Mouse (Mus musculus) ovary, postnatal 36 days (tissue): Measurements from ENCODE around the gene Kctd19.

Experiments
- DNase-seq: peaks from one replicate; pipeline ENCODE4 v3.0.0; 2022; ENCODE audit warnings: low spot score, mixed read lengths

Gene Kctd19

DNA sequence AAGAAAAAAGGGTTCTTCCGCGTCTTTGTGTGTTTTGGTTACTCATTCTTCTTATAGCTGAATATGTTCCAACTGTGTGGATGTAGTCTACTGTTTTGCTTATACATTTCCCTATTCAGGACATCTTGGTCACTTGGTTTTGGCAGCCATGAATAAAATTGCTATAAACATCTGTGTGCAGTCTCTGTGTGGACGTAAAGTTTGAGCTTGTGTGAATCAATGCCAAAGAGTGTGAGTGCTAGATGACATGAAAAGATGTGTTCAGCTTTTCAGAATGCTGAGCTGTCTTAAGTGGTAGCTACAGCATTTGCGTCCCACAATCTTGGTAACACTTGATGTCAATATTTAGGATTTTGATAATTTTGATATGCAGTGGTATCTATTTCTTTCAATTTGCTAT lies 6.5 kb upstream of the Kctd19 start:
- no peak for DNase-seq

DNA sequence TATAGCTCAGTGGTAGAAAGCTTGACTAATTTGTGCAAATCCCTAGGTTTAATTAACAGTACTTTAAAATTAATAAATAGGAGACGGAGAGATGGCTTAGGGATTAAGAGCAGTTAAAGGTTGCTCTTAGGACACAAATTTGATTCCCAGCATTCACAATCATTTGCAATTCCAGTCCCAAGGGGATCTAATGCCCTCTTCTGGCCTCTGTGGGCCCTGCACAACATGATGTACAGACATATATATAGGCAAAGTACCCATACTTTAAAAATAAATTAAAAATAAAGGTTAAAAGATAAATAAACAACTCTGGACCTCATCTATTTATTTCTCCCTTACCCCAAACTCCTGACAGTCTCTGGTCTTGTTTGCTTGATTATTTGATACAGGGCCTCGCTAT lies 5.7 kb upstream of the Kctd19 start:
- DNase-seq, result no peak

DNA sequence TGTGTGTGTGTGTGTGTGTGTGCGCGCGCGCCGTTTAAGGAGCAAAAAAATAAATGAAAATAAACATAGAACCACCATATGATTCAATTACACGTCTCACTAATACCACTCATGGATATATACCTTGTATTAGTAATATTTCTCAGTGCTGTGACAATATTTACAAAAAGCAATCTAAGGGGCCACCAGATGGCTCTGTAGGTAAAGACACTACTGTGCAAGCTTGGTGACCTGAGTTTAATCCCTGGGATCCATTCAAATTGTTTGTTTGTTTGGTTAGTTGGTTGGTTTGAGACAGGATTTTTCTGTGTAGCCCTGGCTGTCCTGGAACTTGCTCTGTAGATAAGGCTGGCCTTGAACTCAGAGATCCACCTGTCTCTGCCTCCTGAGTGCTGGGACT lies 3.4 kb downstream of the Kctd19 start:
- no peak for DNase-seq

DNA sequence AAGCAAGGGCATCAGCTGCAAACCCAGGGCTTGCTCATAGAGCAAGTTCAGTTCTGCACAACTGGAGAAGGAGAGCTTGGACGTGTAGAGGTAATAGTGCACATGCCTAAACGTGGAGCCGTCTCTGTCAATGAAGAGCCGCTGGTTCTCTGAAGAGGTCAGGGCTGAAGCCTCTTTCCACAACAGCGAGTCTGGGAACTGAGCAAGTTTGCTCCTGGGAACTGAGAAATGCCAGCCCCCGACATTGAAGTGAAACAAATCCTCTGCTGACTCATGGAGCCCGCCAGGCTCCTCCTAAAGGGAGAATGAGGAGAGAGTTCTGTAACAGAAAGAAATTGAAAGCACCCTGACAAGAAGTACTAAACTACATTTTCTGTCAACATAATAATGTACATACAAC lies 5.0 kb downstream of the Kctd19 start:
- no peak for DNase-seq

DNA sequence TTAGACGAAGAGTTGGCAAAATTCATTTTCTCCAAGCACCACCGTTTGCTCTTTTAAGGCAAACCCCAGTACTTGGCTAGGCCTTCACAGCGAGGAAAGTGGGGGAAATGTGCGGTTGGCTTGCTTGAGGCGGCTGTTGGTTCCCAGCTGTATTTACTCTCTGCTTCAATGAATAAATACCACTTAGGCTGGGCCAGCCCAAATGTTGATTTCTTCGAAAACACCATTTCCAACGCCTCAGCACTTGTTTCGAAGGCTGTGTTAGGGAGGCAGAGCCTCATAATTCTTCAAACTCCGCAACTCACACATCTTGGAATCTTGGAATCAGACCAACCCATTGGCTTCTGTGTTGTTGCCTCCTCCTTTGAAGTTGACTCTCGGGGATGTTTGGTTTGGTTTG lies 6.9 kb downstream of the Kctd19 start:
- no peak for DNase-seq

DNA sequence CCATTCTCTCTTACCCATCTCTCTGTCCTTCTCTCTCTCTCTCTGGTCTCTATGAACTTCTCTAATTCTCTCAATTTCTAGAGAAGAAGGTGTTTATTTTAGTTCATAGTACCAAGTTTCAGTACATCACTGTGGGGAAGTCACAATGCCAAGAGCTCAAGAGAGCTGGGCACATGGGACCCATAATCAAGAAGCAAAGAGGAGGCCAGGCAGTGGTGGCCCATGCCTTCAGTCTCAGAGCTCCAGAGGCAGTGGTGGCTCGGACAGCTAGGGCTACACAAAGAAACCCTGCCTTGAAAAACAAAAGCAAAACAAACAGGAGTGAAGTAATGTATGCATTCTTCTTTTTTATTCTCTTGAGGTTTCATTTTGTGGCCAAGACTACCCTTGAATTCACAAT lies 8.8 kb downstream of the Kctd19 start:
- no peak for DNase-seq

DNA sequence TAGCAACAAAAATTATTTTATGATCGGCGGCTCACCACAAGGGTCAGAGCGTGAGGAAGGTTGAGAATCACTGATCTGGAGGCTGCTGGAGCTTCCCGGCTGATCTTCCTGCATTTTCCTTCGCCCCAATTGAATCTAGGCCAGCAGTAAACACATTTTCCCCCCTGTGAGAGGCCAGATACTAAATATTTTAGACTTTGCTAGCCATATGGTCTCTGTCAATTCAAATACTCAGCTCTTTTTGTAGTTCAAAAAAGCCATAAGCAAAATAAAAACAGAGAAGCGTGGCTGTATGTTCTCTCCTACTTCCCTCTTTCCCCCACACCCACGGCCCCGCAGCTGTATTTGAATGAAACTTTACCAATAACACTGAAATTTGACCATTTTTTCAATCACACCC lies 9.8 kb downstream of the Kctd19 start:
- no peak for DNase-seq

DNA sequence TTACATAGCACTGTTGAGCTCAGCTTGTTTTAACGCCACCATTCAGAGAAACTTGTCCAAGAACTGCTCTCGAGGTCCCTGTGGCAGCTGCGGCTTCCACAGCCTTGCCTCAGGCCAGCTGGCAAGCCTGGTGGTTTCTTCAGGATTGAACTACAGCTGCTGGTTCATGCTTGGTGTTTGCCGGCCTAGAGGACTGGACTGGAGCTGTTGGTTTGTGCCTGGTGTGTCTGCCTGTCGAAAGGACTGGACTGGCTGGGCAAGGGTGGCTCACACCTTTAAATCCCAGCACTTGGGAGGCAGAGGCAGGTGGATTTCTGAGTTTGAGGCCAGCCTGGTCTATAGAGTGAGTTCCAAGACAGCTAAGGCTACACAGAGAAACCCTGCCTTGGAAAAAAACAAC lies 13.3 kb downstream of the Kctd19 start:
- no peak for DNase-seq

DNA sequence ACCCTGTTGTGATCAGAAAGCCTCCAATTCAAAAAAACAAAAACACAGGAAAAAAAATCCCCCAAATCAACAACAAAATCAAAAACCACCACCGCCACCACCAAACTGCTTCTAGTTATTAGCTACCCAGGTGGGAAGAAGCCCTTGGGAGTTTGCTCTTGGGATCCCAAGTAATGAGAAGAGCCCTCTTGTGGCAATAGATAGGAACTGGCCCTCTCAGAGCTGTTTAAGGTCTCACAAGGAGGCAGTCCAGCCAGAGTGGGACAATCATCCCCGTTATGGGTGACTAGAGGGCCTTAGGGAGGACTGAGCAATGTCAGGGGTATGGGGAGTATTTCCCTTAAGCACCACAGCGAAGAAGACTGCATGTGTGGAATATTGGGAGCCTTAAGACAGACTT lies 15.6 kb downstream of the Kctd19 start:
- no peak for DNase-seq

DNA sequence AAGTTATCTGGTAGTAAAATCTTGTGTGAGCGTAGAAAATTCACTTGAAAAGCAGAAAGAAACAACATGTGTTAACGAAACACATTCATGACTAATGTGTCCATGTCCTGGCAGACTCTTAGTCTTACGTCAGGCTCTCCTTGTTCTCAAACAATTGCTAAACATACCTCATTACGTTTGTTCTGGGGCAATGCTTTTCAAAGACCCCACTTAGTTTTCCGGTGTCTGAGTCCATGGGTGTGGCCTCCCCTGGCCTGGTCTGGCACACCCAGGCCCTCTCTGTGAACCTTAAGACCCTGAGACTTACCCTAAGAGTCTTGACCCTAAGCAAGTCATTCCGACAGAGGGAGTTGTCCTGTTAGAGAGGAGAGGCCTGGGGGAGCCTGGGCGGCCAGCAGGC lies 19.4 kb downstream of the Kctd19 start:
- no peak for DNase-seq

DNA sequence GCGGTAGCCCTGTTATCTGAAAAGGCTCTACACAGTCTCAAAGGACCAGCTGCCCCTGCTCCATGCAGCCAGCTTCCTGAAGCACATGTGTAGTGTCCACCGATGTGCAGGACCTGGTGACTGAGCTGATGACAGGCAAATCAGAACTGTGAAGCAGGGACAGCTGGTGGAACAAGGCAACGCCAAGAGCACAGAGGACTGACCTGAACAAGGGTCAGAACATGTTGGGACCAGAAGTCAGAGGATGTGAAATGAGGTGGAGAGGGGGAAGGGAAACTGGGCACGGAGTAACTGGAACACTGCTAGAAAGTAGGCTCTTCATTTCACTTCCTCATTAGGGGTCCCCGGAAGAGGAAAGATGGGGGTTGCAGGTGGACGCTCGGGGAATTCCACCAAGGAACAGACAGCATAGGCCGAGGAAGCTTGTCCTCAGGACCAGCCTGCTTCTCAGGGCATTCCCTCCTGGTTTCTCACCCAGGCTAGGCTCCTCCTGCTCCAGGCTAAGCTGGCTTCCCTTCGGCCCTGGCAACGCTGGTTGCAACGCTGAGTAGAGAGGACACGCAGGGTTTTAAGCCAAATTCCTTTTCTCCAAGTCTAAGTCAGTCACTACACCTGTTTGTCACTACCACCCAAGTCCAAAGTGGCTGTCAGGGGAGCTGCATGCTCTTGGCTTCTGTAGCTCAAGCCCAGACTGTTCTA lies 20.1 kb downstream of the Kctd19 start:
- no peak for DNase-seq

DNA sequence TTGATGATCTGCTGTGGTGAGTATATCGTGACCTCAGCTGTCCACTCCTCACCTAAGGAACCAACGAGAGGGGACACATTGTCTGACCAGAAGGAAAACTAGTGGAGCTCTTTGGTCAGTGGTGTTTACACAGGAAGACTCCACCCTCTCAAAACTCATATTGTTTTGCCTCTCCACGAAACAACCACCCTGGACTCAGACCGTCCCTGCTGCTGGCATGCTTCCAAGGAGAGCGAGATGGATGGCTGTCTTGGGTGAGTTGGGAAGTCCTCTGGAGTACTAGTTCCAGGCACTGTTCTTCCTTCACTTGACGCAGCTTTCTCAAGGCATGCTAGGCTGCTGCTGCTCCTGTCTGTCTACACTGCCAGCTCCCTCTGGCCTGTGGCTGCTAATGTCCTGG lies 24.2 kb downstream of the Kctd19 start:
- no peak for DNase-seq

DNA sequence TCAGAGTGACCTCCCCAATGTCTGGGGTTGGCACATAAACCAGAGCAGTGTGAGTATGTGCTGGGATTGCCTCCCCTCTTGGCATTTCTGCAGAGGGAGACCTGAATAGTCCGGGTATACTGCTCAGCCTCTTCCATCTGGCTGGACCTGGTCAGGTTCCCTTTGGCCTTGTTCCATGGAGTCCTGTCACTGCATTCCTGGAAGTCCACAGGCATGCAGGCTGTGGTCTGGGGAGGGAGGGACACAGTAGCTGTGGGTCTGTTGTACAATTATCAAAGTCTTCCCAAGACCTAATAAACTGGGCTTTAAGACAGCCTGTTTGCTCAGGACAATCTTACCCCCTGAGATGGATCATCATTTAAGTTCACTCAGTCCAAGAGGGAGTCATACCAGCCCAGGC lies 26.2 kb downstream of the Kctd19 start:
- DNase-seq, result no peak

DNA sequence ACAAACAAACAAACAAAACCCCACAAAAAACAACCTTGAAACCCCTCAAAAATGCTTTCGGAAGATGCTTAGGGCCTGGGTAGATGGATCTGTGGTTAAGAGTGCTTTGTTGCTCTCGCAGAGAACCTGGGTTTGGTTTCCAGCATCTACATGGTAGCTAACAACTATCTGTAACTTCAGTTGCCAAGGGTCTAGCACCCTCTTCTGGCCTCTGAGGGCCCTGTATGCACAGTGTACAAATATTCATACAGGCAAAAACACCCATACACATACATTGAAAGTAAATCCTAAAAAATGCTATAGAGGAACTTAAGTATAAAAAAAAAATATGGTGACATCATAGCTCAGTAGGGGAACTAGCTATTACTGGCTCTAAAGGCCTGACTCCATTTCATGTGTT lies 29.2 kb downstream of the Kctd19 start:
- DNase-seq, result no peak

DNA sequence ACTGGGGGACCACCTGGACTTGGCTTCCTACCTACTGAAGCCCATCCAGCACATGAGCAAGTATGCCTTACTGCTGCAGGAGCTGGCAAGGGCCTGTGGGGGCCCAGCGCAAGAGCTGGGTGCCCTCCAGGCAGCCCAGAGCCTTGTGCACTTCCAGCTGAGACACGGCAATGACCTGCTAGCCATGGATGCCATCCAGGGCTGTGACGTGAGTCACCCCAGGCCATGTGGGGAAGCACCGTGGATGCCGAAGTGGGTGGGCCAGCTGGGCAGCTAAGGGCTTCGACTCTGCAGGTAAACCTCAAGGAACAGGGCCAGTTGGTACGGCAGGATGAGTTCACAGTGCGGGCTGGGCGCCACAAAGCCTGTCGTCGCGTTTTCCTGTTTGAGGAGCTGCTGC lies 33.0 kb downstream of the Kctd19 start:
- DNase-seq, result no peak

DNA sequence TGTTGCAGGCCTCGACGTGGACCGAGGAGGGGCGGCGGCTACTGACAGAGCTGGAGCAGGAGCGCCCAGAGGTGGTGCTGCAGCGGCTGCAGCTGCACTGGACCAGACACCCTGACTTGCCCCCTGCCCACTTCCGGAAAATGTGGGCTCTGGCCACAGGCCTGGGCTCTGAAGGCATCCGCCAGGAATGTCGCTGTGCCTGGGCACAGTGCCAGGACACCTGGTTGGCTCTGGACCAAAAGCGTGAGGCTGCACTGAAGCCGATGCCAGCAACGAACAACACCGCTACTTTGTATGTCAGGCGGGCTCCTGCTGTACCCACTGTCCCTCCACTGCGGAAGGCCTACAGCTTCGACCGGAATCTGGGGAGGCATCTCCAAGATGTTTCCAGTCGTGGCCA lies 34.6 kb downstream of the Kctd19 start:
- DNase-seq, result peak; percentile 57

DNA sequence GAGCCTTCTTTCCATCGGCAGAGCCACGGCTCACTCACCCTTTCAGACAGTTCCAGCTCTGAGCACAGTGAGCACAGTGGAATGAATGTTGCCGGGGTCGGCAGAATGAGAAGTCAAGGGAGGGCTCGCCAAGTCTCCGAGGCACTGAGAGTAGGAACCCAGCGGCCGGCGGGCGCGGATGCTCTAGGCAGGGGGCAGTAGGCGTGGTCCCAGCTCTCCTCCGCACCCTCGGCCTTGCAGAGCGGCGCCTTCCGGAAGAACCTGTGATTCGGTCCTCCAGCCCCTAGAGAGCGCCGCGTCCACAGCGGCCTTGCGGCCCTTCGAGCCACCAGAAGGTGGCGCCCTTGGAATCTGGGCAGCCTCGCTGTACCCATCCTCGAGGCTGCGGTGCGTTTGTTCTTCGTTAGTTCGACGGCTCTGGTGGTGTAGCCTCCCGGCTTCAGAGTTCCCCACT lies 38.8 kb downstream of the Kctd19 start:
- DNase-seq, result peak; percentile 45

DNA sequence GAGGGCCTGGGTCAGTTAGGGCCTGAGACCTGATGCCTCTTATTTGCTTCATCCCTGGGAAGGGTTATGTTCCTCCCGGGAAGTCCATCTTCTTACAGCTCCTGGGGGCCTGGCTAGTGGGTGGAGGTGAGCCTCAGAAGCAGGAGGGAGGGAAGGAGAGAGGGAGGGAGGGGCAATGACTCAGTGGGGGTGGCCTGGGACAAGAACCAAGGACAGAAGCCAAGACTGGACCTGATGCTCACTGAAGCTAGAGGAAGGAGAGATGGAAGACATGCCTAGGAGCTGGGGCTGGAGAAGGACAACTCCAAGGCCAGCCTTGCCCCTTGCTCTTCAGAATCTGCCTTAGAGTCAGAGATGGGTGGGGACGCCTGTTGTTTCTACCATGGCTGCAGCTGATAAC lies 40.3 kb downstream of the Kctd19 start, which contains the start of gene Plekhg4:
Gene Plekhg4, plus strand, starts transcription at position 243 of the 400 bp plus-strand sequence.
- no peak for DNase-seq

DNA sequence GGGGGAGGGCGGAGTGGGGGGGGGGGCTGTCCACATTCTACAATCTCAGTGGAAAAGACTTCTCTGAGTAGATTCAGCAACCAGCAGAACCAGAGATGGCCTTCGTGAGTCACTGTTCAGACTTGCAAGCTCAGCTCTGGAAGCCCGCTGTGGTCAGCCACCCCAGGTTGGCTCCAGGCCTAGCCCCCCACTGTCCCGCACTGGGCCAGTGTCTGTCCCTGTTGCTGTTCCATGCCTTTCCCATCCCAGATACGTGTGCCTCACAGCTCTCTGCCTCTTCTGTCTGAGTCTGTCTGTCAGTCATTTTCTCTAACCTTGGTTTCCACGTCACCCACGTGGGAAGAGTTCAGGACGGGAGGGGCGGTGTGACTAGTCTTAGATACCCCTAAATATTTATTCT lies 40.8 kb downstream of the Kctd19 start:
- DNase-seq, result no peak

DNA sequence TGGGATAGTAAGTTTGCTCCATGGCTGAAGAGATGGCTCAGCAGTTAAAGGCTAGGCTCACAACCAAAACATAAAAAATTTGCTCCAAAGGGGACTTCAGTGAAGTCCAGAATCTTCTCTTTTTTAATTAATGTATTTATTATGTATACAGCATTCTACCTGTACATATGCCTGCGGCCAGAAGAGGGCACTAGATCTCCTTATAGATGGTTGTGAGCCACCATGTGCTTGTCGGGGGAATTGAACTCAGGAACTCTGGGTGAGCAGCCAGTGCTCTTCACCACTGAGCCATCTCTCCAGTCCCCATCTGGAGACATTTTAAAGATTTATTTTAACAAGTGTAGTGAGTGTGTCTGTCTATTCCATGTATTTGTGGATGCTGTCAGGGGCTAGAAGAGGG lies 46.2 kb downstream of the Kctd19 start:
- no peak for DNase-seq

DNA sequence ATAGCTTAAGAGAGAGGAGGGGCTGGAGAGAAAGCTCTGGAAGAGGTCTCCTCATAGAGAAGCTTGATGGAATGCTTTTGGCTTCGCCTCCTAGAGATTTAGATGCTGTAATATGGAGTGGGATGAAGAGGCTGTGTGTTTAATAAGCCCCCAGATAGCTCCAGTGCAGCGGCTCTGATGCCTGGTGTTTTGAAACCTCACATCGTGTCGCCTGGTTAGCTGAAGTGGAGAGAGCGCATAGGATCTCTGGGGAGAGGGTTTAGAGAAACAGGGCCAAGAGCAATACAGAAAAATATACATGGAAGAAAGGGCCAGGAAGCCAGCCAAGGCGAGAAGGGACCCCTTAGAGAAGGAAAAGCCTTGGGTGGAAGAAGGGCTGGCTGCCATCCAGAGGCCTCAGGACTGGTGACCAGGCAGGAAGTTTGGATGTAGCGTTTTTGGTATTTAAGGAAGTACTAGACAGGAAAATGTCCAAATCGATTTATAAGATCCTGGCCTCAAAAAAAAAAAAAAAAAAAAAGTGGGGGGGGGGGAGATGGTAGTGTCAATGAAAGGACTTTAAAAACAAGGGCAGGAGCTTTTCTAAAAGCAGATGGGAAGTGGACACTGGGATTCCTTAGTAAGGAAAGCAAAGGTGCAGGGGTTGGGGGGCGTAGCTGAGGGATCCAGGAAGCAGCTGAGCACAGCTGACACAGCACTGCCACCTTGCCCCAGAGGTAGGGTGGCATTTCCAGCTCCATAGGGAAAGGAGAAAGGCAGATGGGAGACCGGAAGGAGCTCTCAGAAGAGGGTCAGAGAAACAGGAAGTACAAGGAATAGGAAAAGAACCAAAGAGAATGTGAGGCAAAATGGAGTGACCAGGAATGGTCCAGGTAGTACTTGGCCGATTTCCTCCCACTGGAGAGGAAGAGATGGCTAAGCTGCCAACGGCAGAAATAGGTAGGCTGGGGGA lies 51.3 kb downstream of the Kctd19 start:
- no peak for DNase-seq

DNA sequence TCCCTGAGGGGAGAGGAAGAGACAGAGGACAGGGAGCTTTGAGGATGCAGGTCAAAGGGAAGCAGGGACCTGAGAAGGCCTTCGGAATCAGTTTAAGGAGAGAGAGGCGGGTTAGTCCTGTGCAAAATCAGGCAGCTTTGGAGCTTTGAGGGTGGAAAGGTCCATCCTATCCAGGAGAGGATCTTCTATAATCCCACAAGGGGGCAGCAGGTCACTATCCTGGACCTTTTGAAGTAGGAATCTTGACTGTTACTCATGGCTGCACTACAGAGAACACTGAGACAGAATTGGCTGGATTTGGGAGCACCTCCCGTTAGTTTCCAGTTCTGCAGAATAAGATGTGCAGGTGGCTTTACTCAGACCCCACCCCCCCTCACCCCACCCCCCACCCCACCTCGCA lies 53.7 kb downstream of the Kctd19 start:
- DNase-seq, result no peak

DNA sequence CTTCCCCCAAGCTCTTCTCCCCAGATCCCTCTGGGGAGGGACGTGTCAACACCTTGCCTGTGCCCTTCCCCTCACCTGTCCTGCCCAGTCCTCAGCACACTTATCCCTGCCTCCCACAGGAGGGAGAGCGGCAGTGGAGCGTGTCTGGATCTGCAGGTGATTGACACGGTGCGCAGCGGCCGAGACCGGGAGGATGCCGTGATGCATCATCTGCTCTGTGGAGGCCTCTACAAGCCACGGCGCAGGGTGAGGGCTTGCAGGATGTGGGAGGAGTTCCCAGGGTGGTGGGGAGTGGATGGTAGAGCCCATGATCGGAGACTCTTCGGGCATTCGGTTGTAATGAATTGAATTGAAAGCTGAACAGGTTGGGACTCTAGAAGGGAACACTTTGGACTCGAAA lies 54.1 kb downstream of the Kctd19 start:
- no peak for DNase-seq
